In genomic region chr9:31386368-31387180, GRCm38 (mm10) we compare ENCODE assay signal across 8 mouse cellular contexts. TPM values are rescaled to one million over a fixed set of nuclear protein-coding genes. Genes with fewer than 3 reads are reported as not detected.
DNase-seq lines count a peak whose midpoint lies in the region; ATAC-seq lines count a peak whose summit lies in the region.

No protein-coding gene starts in this region.

- intact Hi-C loops in heart, postnatal 14 days (cut with DNase I) = no loop called here

- H3K4me1 ChIP-seq in heart, embryonic 13.5 days = peaks cover 17% of the 10 kb centered on the region
- H3K4me1 ChIP-seq in hindbrain, embryonic 14.5 days (replicated peaks; ENCODE audit: control insufficient read depth, insufficient read depth, low read length) = peaks cover 21% of the 10 kb centered on the region

- no peak for DNase-seq in heart, postnatal 14 days
- peak; percentile 53 for DNase-seq in CD4-positive helper T cell, adult 2 months (ENCODE audit: low read depth, low spot score)
- DNase-seq in c-Kit-positive CD71-positive TER-119-positive erythroid progenitor cells, embryonic 14.5 days (ENCODE audit: low spot score) = peak; percentile 32
- peak; percentile 25 for DNase-seq in hindbrain, embryonic 14.5 days (ENCODE audit: low spot score)
- DNase-seq in lung, postnatal 36 days = peak; percentile 15
- no peak for DNase-seq in ovary, postnatal 14 days (ENCODE audit: low spot score)
- DNase-seq in cerebellum, adult 9-10 months = no peak

- H3K36me3 ChIP-seq in heart, embryonic 13.5 days = peaks cover 29% of the 10 kb centered on the region
- peaks cover 24% of the 10 kb centered on the region for H3K36me3 ChIP-seq in hindbrain, embryonic 14.5 days (replicated peaks; ENCODE audit: control insufficient read depth, insufficient read depth)

- peak overlapping the region; percentile 49 for H3K27ac ChIP-seq in heart, embryonic 13.5 days (replicated peaks)
- peak overlapping the region; percentile 72 for H3K27ac ChIP-seq in hindbrain, embryonic 14.5 days

- peak; percentile 45; the same call in 1 of the 2 replicates for ATAC-seq in heart, embryonic 13.5 days (ENCODE audit: extremely low read depth, insufficient number of reproducible peaks, low FRiP score, low TSS enrichment)
- peak; percentile 79 for ATAC-seq in hindbrain, embryonic 14.5 days (ENCODE audit: low FRiP score)

- H3K9me3 ChIP-seq in heart, embryonic 13.5 days = no peaks in the 10 kb centered on the region
- no peaks in the 10 kb centered on the region for H3K9me3 ChIP-seq in hindbrain, embryonic 14.5 days (ENCODE audit: control insufficient read depth, low read length)

- WGBS in heart, embryonic 13.5 days = 11% methylated on average over 40 of the region's 44 CpGs
- WGBS in hindbrain, embryonic 14.5 days = 12% methylated on average over 43 of the region's 44 CpGs

- H3K4me2 ChIP-seq in heart, embryonic 13.5 days = peak overlapping the region; percentile 82
- H3K4me2 ChIP-seq in hindbrain, embryonic 14.5 days (replicated peaks) = peak overlapping the region; percentile 75

- H3K9ac ChIP-seq in heart, embryonic 13.5 days = peak overlapping the region; percentile 94
- H3K9ac ChIP-seq in hindbrain, embryonic 14.5 days = peak overlapping the region; percentile 81

- H3K4me3 ChIP-seq in heart, embryonic 13.5 days = peak overlapping the region; percentile 81
- peak overlapping the region; percentile 89 for H3K4me3 ChIP-seq in hindbrain, embryonic 14.5 days (replicated peaks; ENCODE audit: low read length)

- H3K27me3 ChIP-seq in heart, embryonic 13.5 days (replicated peaks) = no peaks in the 10 kb centered on the region
- no peaks in the 10 kb centered on the region for H3K27me3 ChIP-seq in hindbrain, embryonic 14.5 days (ENCODE audit: control insufficient read depth, insufficient read depth, low read length)

RNA-seq across cellular contexts. Expression of gene Nfrkb, which starts 0.6 kb away (rescaled TPM):
- polyA plus RNA-seq in heart, embryonic 13.5 days (2015; fragmentation: Nextera tagmentation; extraction: Ambion mirVana) = 12.3 and 13.6 TPM in 2 replicates
- total RNA-seq in heart, postnatal 14 days (2021) = 10 to 100 TPM; 13.1 TPM
- 25.4 and 32.0 TPM in 2 replicates for polyA plus RNA-seq in hindbrain, embryonic 14.5 days (2014; fragmentation: Nextera tagmentation; extraction: Ambion mirVana)

Comparison
In these comparisons a context has a peak if more than half of its experiments do, and no peak if none do; other contexts are left out.
1. DNase-seq: peak in CD4-positive helper T cell, adult 2 months (single experiment), c-Kit-positive CD71-positive TER-119-positive erythroid progenitor cells, embryonic 14.5 days (single experiment), hindbrain, embryonic 14.5 days (single experiment) and lung, postnatal 36 days (single experiment); none in heart, postnatal 14 days (0 of 2), ovary, postnatal 14 days (single experiment) and cerebellum, adult 9-10 months (single experiment).